Mouse (Mus musculus): ENCODE results near the gene Iah1. TPM values are rescaled to one million over a fixed set of nuclear protein-coding genes. Genes with fewer than 3 reads are reported as not detected.

The Iah1 gene
- polyA plus RNA-seq, 1 experiment = 63.7 TPM

DNA sequence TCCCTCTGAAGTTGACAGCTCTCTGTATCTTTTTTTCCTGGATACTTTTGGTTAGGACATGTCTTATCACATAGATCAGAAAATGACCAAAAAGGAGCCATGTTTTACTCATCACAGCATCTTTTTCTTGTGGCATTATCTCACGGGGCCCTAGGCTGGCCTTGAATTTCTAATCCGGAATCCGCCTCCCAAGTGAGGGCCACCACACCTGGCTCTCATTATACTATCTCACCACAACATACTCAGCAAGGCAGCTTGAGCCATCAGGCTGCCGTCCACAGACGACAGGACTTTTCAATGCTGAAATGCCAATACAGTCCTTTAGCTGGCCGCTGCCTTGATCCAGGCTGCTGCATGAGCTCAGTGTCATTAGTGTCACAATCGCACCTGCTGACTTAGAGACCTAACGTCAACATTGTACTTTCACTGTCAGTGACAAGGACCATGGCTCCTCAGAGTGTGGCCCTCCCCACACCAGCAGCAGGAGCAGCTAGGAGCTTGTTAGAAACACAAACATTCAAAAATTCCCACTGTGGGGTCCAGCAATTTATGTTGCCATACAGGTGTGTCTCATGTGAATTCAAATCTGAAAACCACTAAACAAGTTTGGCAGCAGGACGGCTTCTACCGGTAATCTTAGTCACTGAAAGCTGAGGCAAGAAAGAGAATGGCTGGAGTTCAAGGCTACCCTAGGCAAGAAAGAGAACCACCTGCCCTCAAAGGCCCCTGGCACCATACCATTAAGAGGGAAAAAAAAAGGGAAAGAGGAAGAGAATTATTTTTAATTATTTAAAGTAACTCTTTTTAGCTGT lies 48.6 kb downstream of the Iah1 start:
- TF ChIP-seq CTCF (IDR thresholded peaks at IDR 0.05; ENCODE audit: extremely low read depth, insufficient read length, insufficient replicate concordance, low read depth, low read length) = no peak
- TF ChIP-seq POLR2A (IDR thresholded peaks at IDR 0.05; ENCODE audit: low read depth, low read length) = no peak
- Histone ChIP-seq H3K36me3 (ENCODE audit: control insufficient read depth, insufficient read depth, low read length) (peaks cover 10% of the 10 kb centered on the region), H3K4me3 (ENCODE audit: low read depth, low read length) (no peak overlapping the region), H3K4me1 (ENCODE audit: control insufficient read depth, insufficient read depth, insufficient read length, low read length) (peaks cover 7% of the 10 kb centered on the region; the same call in 1 of the 2 replicates), H3K27ac (ENCODE audit: insufficient read depth, low read depth, low read length) (no peak overlapping the region), H3K27me3 (ENCODE audit: control insufficient read depth, insufficient read depth, low read length) (no peaks in the 10 kb centered on the region)
- WGBS = 61% methylated on average over 10 of the region's 10 CpGs

DNA sequence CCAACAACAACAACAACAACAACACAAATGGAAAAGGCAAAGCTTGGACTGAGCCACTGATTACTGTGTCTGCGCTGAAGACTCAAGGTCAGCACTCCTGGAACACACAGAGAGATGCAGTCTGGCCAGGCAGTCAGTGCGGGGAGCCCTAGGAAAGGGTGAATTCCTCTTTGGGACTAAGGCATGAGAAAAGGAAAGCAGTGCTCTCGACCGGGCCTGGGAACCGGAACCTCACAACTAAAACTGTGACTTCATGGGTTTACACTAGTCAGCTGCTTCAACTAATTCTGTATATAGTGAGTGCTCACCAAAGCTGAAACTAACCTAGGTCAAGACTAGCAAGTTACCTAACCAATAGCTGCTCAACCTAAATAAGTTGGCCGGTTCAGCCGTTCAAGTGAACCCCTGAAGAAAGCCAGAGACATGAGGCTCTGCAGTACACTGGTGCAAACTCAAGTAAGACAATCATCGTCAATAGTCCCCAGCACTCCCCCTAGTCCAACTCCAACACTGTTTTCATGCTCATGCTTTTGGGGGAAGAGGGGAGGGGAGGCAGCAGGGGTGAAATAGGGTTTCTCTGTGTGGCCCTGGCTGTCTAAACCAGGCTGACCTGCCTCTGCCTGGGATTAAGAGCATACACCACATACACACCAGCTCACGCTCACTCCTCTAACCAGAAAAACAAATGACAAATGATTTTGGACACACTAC lies 52.3 kb downstream of the Iah1 start:
- H3K27ac ChIP-seq (ENCODE audit: insufficient read depth, low read depth, low read length) = peak overlapping the region; percentile 37

DNA sequence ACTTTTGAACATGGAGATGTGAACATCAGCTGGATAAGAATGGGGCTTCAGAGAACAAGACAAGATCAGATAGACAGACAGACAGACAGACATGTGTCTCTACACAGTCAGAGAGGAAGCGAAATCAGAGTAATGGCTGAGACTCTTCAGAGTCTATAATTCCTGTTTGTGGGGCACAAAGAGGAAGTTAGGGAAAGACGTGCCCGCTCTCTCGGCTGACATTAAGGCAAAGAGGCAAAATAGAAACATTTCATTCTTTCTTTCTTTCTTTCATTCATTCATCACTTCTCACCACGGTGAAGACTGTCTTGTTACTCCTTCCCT lies 52.9 kb downstream of the Iah1 start:
- no peak for TF ChIP-seq CTCF (IDR thresholded peaks at IDR 0.05; ENCODE audit: extremely low read depth, insufficient read length, insufficient replicate concordance, low read depth, low read length)
- 84% methylated on average over 5 of the region's 5 CpGs for WGBS
- peaks cover 5% of the 10 kb centered on the region; the same call in 1 of the 2 replicates for H3K4me1 ChIP-seq (ENCODE audit: control insufficient read depth, insufficient read depth, insufficient read length, low read length)
- H3K36me3 ChIP-seq (ENCODE audit: control insufficient read depth, insufficient read depth, low read length) = peaks cover 2% of the 10 kb centered on the region; the same call in 1 of the 2 replicates
- peak overlapping the region; percentile 37 for H3K27ac ChIP-seq (ENCODE audit: insufficient read depth, low read depth, low read length)
- H3K4me3 ChIP-seq (ENCODE audit: low read depth, low read length) = no peak overlapping the region
- H3K27me3 ChIP-seq (ENCODE audit: control insufficient read depth, insufficient read depth, low read length) = no peaks in the 10 kb centered on the region

More for the DNA sequence above, 52.3 kb downstream of the Iah1 start:
- Histone ChIP-seq H3K36me3 (ENCODE audit: control insufficient read depth, insufficient read depth, low read length) (peaks cover 2% of the 10 kb centered on the region; the same call in 1 of the 2 replicates), H3K4me1 (ENCODE audit: control insufficient read depth, insufficient read depth, insufficient read length, low read length) (peaks cover 5% of the 10 kb centered on the region; the same call in 1 of the 2 replicates), H3K27me3 (ENCODE audit: control insufficient read depth, insufficient read depth, low read length) (no peaks in the 10 kb centered on the region), H3K4me3 (ENCODE audit: low read depth, low read length) (no peak overlapping the region)
- TF ChIP-seq POLR2A (IDR thresholded peaks at IDR 0.05; ENCODE audit: low read depth, low read length) (no peak), CTCF (IDR thresholded peaks at IDR 0.05; ENCODE audit: extremely low read depth, insufficient read length, insufficient replicate concordance, low read depth, low read length) (no peak)
- WGBS = 78% methylated on average over 9 of the region's 9 CpGs

DNA sequence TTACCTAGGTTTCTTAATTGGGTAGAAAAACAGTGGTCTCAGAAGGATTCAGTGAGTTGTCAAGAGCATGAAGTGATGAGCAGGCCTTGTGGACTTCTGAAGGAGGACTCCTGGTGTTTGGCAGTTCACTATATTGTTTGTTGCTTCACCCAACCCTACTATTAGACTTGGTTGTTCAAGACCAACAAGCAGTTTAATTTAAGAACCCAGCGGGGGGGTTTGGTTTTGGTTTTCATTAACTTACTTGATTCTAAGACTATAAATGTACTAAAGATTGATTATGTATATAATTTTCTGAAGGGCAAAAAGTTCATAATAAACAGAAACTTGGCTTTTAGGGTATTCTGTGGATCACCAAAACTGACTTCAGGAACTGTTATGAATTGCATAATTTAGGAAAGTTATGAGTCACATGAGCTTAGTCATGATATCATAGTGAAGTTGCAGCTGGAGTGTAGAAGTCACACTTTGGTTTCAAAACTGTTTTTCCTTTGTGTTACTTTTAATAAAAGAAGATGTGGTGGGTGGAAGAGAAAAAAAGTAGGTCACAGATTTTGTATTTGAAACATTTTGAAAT lies 53.9 kb downstream of the Iah1 start:
- no peaks in the 10 kb centered on the region for H3K27me3 ChIP-seq (ENCODE audit: control insufficient read depth, insufficient read depth, low read length)
- H3K36me3 ChIP-seq (ENCODE audit: control insufficient read depth, insufficient read depth, low read length) = peaks cover 2% of the 10 kb centered on the region; the same call in 1 of the 2 replicates
- no peak overlapping the region; the same call in 1 of the 2 replicates for H3K27ac ChIP-seq (ENCODE audit: insufficient read depth, low read depth, low read length)
- WGBS = 93% methylated on average over 1 of the region's 1 CpGs
- no peak for TF ChIP-seq POLR2A (IDR thresholded peaks at IDR 0.05; ENCODE audit: low read depth, low read length)
- TF ChIP-seq CTCF (IDR thresholded peaks at IDR 0.05; ENCODE audit: extremely low read depth, insufficient read length, insufficient replicate concordance, low read depth, low read length) = no peak
- H3K4me1 ChIP-seq (ENCODE audit: control insufficient read depth, insufficient read depth, insufficient read length, low read length) = peaks cover 5% of the 10 kb centered on the region; the same call in 1 of the 2 replicates
- no peak overlapping the region for H3K4me3 ChIP-seq (ENCODE audit: low read depth, low read length)

DNA sequence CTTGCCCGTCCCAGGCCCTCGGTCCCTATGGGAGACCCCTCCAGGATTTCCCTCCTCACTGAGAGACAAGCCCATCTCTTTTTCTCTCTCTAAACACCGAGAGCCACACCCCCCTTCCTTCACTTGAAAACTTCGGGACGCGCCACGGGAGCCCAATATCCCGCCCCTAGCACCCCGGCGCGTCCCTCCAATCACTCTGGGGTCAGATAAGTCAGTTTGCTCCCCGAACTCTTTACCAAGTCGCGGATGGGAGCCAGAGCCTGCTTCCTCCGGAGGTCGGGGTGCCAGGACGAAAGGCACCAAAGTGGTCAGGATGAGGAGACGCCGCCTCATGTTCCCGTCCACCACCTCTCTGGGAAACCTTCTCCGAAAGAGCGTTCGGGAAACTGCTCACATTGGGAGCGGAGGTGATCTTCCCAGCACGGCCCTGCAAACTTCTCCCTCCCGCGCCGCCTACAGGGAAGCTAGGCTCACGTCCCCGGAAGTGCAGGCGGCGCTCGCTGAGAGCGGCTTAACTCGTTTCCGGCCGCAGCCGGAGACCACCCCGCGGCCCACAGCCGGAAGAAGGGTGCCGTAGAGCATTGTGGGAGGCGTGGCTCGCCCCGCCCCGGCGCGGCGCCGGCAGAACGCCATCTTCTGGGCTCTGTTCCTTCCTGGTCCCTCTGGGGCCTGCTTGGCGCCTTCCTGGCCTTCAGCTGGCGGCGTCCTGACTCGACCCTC lies 57.1 kb downstream of the Iah1 start, which contains the start of gene Adam17:
Gene Adam17, minus strand, starts transcription at position 533 of the 720 bp plus-strand sequence.
- TF ChIP-seq CTCF (IDR thresholded peaks at IDR 0.05; ENCODE audit: extremely low read depth, insufficient read length, insufficient replicate concordance, low read depth, low read length) (peak; percentile 58; the same call in 1 of the 2 replicates), POLR2A (IDR thresholded peaks at IDR 0.05; ENCODE audit: low read depth, low read length) (peak; percentile 75)
- H3K36me3 ChIP-seq (ENCODE audit: control insufficient read depth, insufficient read depth, low read length) = no peaks in the 10 kb centered on the region
- H3K27ac ChIP-seq (ENCODE audit: insufficient read depth, low read depth, low read length) = peak within 1 kb of the TSS; percentile 94
- H3K27me3 ChIP-seq (ENCODE audit: control insufficient read depth, insufficient read depth, low read length) = no peaks in the 10 kb centered on the region
- WGBS = under 1% methylated on average over 55 of the region's 55 CpGs
- H3K4me1 ChIP-seq (ENCODE audit: control insufficient read depth, insufficient read depth, insufficient read length, low read length) = peaks cover 4% of the 10 kb centered on the region; the same call in 1 of the 2 replicates
- peak within 1 kb of the TSS; percentile 79 for H3K4me3 ChIP-seq (ENCODE audit: low read depth, low read length)

Other genes with a start within 250 kb of the Iah1 start
- 3.7 and 9.9 TPM in 2 replicates for gene Cpsf3, start 31.0 kb upstream of the Iah1 start, polyA plus RNA-seq (2012; rRNA removed)
- 2.1 and 3.7 TPM in 2 replicates for gene Itgb1bp1, start 30.1 kb upstream of the Iah1 start, polyA plus RNA-seq (2012; rRNA removed)
- 3.4 and 10.1 TPM in 2 replicates for gene Adam17, start 57.2 kb downstream of the Iah1 start, polyA plus RNA-seq (2012; rRNA removed)
- 13.5 and 39.4 TPM in 2 replicates for gene Ywhaq, start 101.2 kb downstream of the Iah1 start, polyA plus RNA-seq (2012; rRNA removed)

Measured in small intestine, adult 2 months (tissue).